12 mouse cellular contexts compared by ENCODE assay signal in the genomic region with DNA sequence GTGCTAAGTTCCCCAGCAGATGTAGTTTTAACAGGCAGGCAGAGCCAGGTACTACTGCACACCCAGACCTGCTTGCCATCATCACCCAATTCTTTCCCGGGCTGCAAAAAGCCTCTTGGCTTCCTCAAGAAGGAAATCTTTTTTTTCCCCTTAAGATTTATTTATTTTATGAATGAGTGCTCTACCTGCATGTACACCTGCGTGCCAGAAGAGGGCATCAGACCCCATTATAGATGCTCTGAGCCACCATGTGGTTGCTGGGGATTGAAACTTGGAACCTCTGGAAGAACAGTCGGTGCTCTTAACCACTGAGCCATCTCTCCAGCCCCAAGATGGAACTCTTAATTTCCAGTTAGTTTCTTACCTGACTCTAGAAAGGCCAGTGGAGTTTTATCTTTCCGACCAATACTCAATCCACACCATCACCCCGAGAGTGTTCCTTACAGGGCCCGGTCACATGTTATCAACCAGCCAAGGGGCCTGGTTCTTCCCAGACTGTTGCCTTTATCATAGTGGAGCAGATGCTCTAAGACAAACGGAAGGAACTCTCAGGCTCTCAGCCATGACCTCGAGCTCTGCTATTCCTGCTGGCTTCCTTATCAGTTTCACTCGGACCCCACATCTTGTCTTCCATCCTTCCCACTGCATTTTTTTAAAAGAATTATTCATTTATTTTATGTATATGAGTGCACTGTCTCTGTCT. TPM values are rescaled to one million over a fixed set of nuclear protein-coding genes. Genes with fewer than 3 reads are reported as not detected.
DNase-seq lines count a peak whose midpoint lies in the region; ATAC-seq and TF ChIP-seq lines count a peak whose summit lies in the region.
"Had no signal": no experiment of that assay in that cellular context is flagged by ENCODE, and none has a peak within 500 bp of the region (broad histone marks: within the 10 kb centered on the region; RNA-seq: fewer than 3 reads in every experiment).

No protein-coding gene starts in this region.

- no peak for TF ChIP-seq POLR2A in kidney, adult 2 months (IDR thresholded peaks at IDR 0.05; ENCODE audit: low read depth, low read length)

- H3K4me3 ChIP-seq in kidney, adult 2 months (ENCODE audit: insufficient read depth, low read depth, low read length), result no peak overlapping the region
- H3K4me3 ChIP-seq in G1E (ENCODE audit: low read depth, low read length), result no peak overlapping the region; the same call in 1 of the 2 replicates
- H3K4me3 ChIP-seq: hindbrain, embryonic 10.5 days had no signal

- ATAC-seq in G1E (ENCODE audit: extremely low read depth, insufficient number of reproducible peaks, low FRiP score, poor library complexity, severe bottlenecking), result peak; percentile 85
- no peak for ATAC-seq in frontal cortex, adult (ENCODE audit: low TSS enrichment)
- ATAC-seq: activated CD4-positive, CD25-positive, alpha-beta regulatory T cell, adult 4 months had no signal

- no peak overlapping the region for H3K27ac ChIP-seq in kidney, adult 2 months (ENCODE audit: insufficient read depth, low read depth, low read length)
- H3K27ac ChIP-seq: hindbrain, embryonic 10.5 days had no signal

- DNase-seq in kidney, adult 2 months, result no peak
- no peak for DNase-seq in kidney, adult 9 months
- peak; percentile 55 for DNase-seq in 416B (ENCODE audit: low read depth)
- peak; percentile 59 for DNase-seq in G1E (ENCODE audit: low spot score)
- DNase-seq in induced T-regulatory cell, adult 2 months (ENCODE audit: low read depth), result peak; percentile 50
- no peak for DNase-seq in urinary bladder, postnatal 14 days (ENCODE audit: low spot score)
- DNase-seq in cerebellum, adult 8-10 months, result no peak
- DNase-seq: cerebellum, postnatal 36 days; right cerebral cortex, adult 18-20 months had no signal

- no peaks in the 10 kb centered on the region for H3K27me3 ChIP-seq in kidney, adult 2 months (replicated peaks; ENCODE audit: control insufficient read depth, insufficient read depth, low read length)
- no peaks in the 10 kb centered on the region for H3K27me3 ChIP-seq in G1E (ENCODE audit: insufficient read depth, low read length)

- H3K4me1 ChIP-seq in kidney, adult 2 months (ENCODE audit: control insufficient read depth, insufficient read depth, low read length), result peaks cover 9% of the 10 kb centered on the region
- peaks cover 53% of the 10 kb centered on the region for H3K4me1 ChIP-seq in G1E (ENCODE audit: insufficient read depth, low read depth, low read length)

- TF ChIP-seq CTCF in kidney, adult 2 months (conservative IDR thresholded peaks at IDR 0.05; ENCODE audit: insufficient read depth, insufficient read length, low read depth, low read length), result peak; percentile 56
- TF ChIP-seq CTCF in G1E (IDR thresholded peaks at IDR 0.05; ENCODE audit: low read depth, low read length), result no peak

- no peaks in the 10 kb centered on the region for H3K9me3 ChIP-seq in G1E (replicated peaks)
- H3K9me3 ChIP-seq: hindbrain, embryonic 10.5 days had no signal

- H3K36me3 ChIP-seq in kidney, adult 2 months (ENCODE audit: control insufficient read depth, insufficient read depth, low read length), result peaks cover 3% of the 10 kb centered on the region
- H3K36me3 ChIP-seq in G1E (replicated peaks), result peaks cover 61% of the 10 kb centered on the region

- 73% methylated on average over 9 of the region's 9 CpGs for WGBS in kidney, adult 2 months

RNA-seq across cellular contexts. Expression of a gene that starts 4.5 kb away (rescaled TPM):
- polyA plus RNA-seq in kidney, adult 2 months (2012; rRNA removed), result 9.5 and 11.9 TPM in 2 replicates
- total RNA-seq in G1E (2014; fragmentation: Nextera tagmentation) (18.5 and 27.3 TPM in 2 replicates), G1E (2017) (28.1 and 33.0 TPM in 2 replicates)
- polyA plus RNA-seq in G1E (2012), result 13.7 and 20.1 TPM in 2 replicates

RNA-seq across cellular contexts. Expression of a gene that starts 9.9 kb away (rescaled TPM):
- polyA plus RNA-seq in kidney, adult 2 months (2012; rRNA removed), result 3.6 and 4.0 TPM in 2 replicates
- total RNA-seq in G1E (2014; fragmentation: Nextera tagmentation) (24.8 and 26.7 TPM in 2 replicates), G1E (2017) (15.4 and 18.5 TPM in 2 replicates)
- polyA plus RNA-seq in G1E (2012), result 7.6 and 8.3 TPM in 2 replicates

RNA-seq across cellular contexts. Expression of a gene that starts 22.2 kb away (rescaled TPM):
- polyA plus RNA-seq in kidney, adult 2 months (2012; rRNA removed), result 0.03 and 0.05 TPM in 2 replicates
- total RNA-seq in G1E (2014; fragmentation: Nextera tagmentation) (174 and 183 TPM in 2 replicates), G1E (2017) (75.2 and 85.0 TPM in 2 replicates)
- polyA plus RNA-seq in G1E (2012), result 13.6 and 14.1 TPM in 2 replicates

Comparison
In these comparisons a context has a peak if more than half of its experiments do, and no peak if none do; other contexts are left out.
1. DNase-seq: peak in 416B (single experiment), G1E (single experiment) and induced T-regulatory cell, adult 2 months (single experiment); none in kidney, adult 2 months (single experiment), kidney, adult 9 months (single experiment), urinary bladder, postnatal 14 days (single experiment) and cerebellum, adult 8-10 months (single experiment).
2. RNA of a gene that starts 22.2 kb away (polyA plus RNA-seq): 13.6 to 14.1 TPM in G1E; 0.03 to 0.05 TPM in kidney, adult 2 months; every median in the first group is over 10 times any median in the second.